Mouse (Mus musculus) embryo, embryonic 9.5 days (tissue): ENCODE measurements at regions not wholly inside any gene's neighbourhood (a gene's known extent, or its start where the extent isn't known, plus 50 kb on each side); places are given as distances from the start of the nearest gene placed in this dataset.
"Not testable (repeated sequence)": the region's sequence is repeated elsewhere in the genome, so short reads cannot be mapped to it uniquely, and the experiment has no call there.

ENCODE experiments used
- DNase-seq: peaks from one replicate; pipeline ENCODE4 v3.0.0-alpha.2; 2017; ENCODE audit errors: extremely low spot score

- DNase-seq = no peak
Measured at GRCm38 (mm10) chr17:83993028-83993427, 145.3 kb upstream of the Haao start.

DNA sequence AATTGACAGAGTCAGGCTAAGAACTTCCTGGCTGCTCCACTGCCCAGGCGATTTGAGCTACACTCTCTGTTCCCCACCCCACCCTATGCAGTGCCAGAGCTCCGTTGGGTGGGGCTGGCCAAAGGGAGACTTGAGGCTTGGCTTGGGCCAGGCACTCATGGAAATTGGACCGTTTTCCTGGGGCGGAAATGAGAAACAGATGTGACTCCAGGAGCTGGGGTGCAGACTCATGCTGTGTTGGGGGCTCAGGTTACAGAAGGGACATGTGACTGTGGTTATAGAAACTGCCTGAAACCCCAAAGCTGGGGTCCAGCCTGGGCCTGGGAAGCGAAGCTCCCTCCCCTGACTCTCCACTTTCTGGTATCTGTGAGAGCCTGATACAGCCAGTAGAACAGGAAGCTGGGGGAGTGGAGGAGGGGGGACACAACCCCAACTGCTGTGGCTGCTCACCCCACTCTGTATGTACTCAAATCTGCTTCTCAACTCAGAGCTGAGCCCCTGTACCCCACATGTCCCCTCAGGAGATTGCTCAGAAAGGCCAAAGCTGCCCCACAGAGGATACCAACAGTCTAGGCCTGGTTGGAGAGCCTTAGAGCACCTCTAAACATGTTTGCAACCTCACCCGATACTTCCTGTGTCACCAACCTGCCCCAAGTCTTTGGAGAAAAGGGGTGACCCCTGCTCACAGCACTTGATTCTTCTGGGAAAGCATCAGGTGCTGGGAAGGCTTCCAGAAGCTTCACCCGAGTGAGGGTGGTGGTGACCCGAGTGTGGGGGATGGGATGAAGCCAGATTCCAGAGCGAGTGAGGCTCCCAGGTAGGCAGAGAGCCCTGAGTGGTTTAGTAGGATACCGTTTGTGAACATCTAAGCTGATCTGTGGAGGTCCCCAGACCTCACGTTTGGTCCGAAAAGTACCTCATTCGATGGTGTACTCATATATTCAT lies 142.9 kb upstream of the Haao start:
- DNase-seq = peak; percentile 64

- no peak for DNase-seq
Measured at GRCm38 (mm10) chr17:83988897-83989296, 141.1 kb upstream of the Haao start.

- DNase-seq = no peak
Measured at GRCm38 (mm10) chr17:83988165-83988564, 140.4 kb upstream of the Haao start.

DNA sequence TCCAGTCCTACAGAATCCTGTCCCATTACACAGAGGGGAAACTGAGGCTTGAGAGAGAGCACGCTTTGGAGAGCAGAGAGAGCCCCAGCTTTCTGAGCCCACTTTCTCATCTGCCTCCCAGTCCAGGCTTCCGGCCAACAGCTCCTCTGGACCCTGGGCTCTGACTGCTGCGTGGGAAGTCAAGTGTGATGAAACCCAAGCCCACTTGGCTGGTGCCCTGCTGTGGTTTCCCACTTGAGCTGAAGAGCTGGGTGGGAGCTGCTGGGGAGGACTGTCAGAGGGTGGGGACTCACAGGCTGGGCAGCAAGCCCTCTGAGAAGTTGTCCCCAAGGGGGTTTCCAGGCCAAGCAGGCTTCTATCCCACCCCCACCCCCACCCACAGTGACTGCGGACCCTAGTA lies 139.9 kb upstream of the Haao start:
- no peak for DNase-seq

GRCm38 (mm10) chr17:83985916-83986578 lies 138.3 kb upstream of the Haao start:
- DNase-seq = no peak

GRCm38 (mm10) chr17:83985333-83985790 lies 137.6 kb upstream of the Haao start:
- DNase-seq = no peak

- no peak for DNase-seq
Measured at GRCm38 (mm10) chr17:83983837-83984388, 136.2 kb upstream of the Haao start.

DNA sequence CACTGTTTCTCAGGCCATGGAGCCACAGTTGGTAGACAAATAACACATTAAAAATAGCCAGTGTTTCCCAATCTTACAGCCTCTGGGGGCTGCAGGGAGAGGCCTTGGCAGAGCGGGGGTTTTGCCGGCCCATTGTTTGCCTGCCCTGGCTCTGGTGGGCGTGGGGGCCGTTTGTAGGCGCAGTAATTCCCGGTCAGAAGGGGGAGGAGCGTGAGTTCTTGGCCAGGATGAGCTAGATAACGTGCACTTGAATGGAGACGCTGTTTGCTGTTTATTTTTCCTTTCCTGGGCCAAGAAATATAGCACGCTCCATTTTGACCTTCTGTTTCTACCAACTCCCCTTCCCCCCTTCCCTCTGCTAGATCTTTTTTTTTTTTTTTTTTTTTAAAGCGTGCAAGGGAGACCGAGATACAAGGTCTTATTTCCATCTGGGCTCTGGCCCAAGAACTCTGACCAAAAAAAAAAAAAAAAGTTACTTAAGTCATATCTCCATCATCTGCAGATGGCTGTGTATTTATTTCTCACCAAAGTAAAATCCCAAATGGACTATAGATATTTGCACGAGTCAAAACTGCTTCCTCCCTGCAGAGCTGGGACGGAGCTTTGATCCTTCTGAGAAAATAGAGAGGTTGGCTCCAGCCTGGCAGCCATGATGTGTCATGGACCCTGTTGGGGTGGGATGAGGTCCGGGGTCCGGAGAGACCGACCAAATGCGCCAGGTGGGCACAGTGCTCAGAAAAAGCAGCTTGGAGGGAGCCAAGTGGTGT lies 135.5 kb upstream of the Haao start:
- DNase-seq = no peak

- no peak for DNase-seq
Measured at GRCm38 (mm10) chr17:83982700-83983069, 134.9 kb upstream of the Haao start.

GRCm38 (mm10) chr17:83978858-83979470 lies 131.2 kb upstream of the Haao start:
- no peak for DNase-seq

DNA sequence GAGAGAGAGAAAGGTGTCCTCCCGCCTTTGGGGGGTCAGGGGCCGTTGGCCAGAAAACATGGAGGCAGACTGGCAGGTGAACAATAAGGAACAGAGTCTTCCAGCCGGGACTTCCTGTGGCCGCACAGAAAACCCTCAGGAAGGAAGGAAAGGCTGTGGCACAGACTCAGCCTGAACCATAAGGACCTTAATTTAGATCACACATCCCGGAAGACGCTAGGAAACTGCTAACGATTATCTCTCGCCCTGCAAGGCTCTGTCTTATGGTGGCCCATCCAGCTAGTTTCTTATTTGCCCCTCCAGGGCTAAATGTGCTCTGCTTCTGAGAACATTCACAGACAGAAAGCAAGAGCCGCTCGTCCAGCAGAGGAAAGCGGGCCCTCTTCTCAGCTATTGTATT lies 130.0 kb upstream of the Haao start:
- DNase-seq = no peak

- DNase-seq = no peak
Measured at GRCm38 (mm10) chr17:83975813-83976212, 128.1 kb upstream of the Haao start.

DNA sequence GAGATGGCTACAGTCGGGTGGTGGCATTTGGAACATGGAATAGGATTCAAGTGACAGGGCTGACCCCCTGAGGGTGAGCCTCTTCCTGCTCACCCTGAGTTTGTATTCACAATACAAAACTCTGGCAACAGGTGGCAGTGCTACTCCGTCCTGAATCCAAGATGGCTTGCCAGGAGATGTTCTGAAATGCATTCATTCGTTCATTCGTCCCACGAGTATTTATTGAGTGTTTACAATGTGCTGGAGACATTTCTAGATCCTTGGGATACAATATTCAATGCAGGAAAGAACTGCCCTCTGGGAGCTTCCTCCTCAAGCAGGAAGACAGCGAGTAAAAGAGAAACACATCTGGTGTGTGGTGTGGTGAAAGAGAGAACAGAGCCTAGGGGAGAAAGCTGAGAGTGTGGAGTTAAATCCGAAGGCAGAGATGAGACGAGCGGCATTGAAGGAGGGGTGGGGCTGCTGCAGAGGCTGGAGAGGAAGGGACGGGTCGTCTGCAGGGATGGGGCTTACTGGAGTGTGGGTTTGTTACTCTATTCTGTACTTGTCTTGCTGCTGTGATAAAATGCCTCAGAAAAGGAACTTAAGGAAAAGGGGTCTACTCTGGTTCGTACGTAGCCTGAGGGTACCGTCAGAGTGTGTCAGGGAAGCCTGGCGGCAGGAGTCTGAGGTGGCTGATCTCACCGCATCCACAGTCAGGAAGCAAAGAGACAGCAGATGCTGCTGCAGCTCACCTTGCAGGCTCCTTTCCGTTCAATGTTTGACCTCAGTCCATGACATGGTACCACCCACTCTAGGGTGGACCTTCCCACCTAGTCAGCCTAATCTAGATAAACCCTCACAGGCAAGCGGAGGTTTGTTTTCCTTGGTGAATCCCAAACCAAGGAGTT lies 125.9 kb upstream of the Haao start:
- no peak for DNase-seq

DNA sequence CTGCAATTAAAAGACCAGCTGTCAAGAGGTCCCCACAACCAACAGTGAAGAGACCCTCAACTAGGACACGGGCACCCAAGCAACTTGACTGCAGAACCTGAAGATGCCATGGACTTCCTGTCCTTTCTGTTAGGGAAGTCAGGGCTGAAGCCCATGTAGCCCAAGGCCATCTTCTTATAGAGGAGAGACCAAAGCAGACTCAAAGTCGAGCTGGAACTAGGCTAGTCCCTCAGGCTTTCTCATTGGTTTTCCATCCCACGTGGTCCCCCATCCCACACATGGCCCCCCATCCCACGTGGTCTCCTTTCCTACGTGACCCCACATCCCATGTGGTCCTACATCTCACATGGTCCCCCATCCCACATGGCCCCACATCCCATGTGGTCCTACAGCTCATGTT lies 125.1 kb upstream of the Haao start:
- DNase-seq = no peak

DNA sequence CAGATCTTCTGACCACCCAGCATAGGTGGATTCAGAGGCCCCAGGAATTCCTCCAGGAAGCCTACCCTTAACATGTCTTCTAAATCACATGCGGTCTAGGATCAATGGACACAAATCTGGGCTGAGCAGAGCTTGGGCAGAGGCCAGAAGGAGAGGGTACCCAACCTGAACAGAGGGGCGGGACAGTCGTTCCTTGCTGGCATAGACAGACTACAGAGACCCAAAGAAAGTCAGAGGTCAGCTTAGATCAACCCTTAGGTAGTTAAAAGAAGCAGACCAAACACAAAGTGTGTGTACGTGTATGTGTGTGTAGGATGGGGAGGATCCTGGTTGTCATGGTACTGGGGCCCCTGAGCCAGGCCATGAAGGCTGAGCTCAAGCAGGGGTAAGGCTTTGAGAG lies 124.7 kb upstream of the Haao start:
- DNase-seq = no peak

DNA sequence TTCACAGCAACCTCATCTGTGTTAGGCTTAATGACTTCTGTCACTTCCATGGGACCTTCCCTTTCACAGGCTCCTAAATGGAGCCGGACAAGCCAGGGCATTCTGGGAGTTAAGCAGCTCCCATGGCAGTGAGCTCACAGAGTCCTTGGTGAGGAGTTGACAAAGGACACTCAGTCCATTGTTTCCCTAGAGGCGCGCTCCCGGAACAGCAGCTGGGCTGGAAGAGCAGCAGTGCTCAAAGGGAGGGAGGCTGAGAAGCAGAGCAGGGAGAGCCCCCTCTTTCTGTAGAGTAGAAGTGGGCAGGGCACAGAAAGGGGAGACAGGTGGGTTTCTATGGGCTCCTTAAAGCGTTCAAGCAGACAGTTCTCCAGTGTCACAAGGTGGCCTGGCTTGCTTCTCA lies 124.3 kb upstream of the Haao start:
- no peak for DNase-seq

DNA sequence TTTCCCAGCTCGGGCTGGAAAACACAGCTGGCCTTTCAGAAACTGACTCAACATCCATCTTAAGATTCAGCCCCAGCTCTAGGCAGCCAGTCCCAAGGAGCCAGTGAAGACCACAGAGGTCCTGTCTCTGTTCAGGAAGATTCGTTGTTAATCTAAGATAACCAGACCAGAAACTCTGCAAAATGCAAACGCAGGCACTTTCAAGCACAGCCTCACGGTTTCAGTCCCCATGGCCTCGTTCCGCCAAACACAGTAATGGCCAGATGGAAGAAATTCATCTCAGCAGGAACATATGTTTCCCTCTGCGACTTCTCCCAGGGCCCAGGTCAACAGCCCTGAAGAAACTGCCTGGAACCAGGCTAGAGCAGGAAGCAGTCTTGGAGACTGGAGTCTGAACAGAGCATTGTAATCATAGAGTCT lies 121.7 kb upstream of the Haao start:
- DNase-seq = no peak

DNA sequence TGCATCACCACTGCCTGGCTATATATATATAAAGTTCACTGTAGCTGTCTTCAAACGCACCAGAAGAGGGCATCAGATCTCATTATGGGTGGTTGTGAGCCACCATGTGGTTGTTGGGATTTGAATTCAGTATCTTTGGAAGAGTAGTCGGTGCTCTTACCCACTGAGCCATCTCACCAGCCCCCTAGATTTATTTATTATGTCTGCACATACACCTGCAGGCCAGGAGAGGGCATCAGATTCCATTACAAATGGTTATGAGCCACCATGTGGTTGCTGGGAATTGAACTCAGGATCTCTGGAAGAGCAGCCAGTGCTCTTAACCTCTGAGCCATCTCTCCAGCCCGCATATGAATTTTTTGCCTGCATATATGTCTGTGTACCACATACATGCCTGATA lies 120.4 kb upstream of the Haao start:
- DNase-seq = not testable (repeated sequence)

DNA sequence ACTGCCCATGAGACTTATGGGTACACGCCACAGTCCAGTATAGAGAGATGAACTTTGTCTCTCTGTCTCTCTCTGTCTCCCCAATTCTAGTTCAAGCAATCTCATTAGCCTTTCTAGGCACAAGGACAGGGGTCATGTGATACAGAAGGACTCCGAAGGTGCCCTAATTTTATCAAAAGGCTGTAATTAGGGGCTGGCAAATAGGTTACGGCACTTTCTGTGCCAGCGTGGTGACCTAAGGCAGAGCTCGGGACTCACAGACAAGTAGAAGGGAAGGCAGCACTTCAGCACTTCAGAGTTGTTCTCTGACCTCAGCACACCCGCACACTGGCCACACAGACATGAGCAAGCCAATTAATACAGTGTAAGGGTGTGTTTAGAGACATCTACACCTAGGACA lies 119.2 kb upstream of the Haao start:
- DNase-seq = no peak
